Mouse (Mus musculus): ENCODE data around the gene Ttyh3. TPM values are rescaled to one million over a fixed set of nuclear protein-coding genes. Genes with fewer than 3 reads are reported as not detected.

The Ttyh3 gene
- polyA plus RNA-seq, 1 experiment: 72.5 TPM

GRCm38 (mm10) chr5:140615321-140616109 lies 33.3 kb downstream of the Ttyh3 start:
- no peak for TF ChIP-seq CTCF (IDR thresholded peaks at IDR 0.05; ENCODE audit: extremely low read depth, insufficient read length, insufficient replicate concordance, low read depth, low read length)
- TF ChIP-seq POLR2A (IDR thresholded peaks at IDR 0.05; ENCODE audit: low read depth, low read length): no peak
- 71% methylated on average over 10 of the region's 10 CpGs for whole genome bisulfite sequencing
- Histone ChIP-seq H3K4me3 (ENCODE audit: low read depth, low read length) (no peak overlapping the region), H3K36me3 (ENCODE audit: control insufficient read depth, insufficient read depth, low read length) (peaks cover 7% of the 10 kb centered on the region; the same call in 1 of the 2 replicates), H3K27me3 (ENCODE audit: control insufficient read depth, insufficient read depth, low read length) (no peaks in the 10 kb centered on the region), H3K4me1 (ENCODE audit: control insufficient read depth, insufficient read depth, insufficient read length, low read length) (peaks cover 25% of the 10 kb centered on the region), H3K27ac (ENCODE audit: insufficient read depth, low read depth, low read length) (peak overlapping the region; percentile 31; the same call in 1 of the 2 replicates)

- no peak overlapping the region for H3K27ac ChIP-seq (ENCODE audit: insufficient read depth, low read depth, low read length)
- WGBS: 83% methylated on average over 4 of the region's 4 CpGs
Measured at GRCm38 (mm10) chr5:140614837-140615236, 34.0 kb downstream of the Ttyh3 start.

GRCm38 (mm10) chr5:140614141-140614540 lies 34.7 kb downstream of the Ttyh3 start:
- Histone ChIP-seq H3K27me3 (ENCODE audit: control insufficient read depth, insufficient read depth, low read length) (no peaks in the 10 kb centered on the region), H3K4me1 (ENCODE audit: control insufficient read depth, insufficient read depth, insufficient read length, low read length) (peaks cover 29% of the 10 kb centered on the region), H3K36me3 (ENCODE audit: control insufficient read depth, insufficient read depth, low read length) (peaks cover 7% of the 10 kb centered on the region; the same call in 1 of the 2 replicates), H3K27ac (ENCODE audit: insufficient read depth, low read depth, low read length) (no peak overlapping the region), H3K4me3 (ENCODE audit: low read depth, low read length) (no peak overlapping the region)
- WGBS: 94% methylated on average over 10 of the region's 10 CpGs
- TF ChIP-seq CTCF (IDR thresholded peaks at IDR 0.05; ENCODE audit: extremely low read depth, insufficient read length, insufficient replicate concordance, low read depth, low read length): no peak
- no peak for TF ChIP-seq POLR2A (IDR thresholded peaks at IDR 0.05; ENCODE audit: low read depth, low read length)

More at GRCm38 (mm10) chr5:140614837-140615236, 34.0 kb downstream of the Ttyh3 start:
- no peak for TF ChIP-seq POLR2A (IDR thresholded peaks at IDR 0.05; ENCODE audit: low read depth, low read length)
- TF ChIP-seq CTCF (IDR thresholded peaks at IDR 0.05; ENCODE audit: extremely low read depth, insufficient read length, insufficient replicate concordance, low read depth, low read length): no peak
- no peaks in the 10 kb centered on the region for H3K27me3 ChIP-seq (ENCODE audit: control insufficient read depth, insufficient read depth, low read length)
- no peak overlapping the region for H3K4me3 ChIP-seq (ENCODE audit: low read depth, low read length)
- H3K36me3 ChIP-seq (ENCODE audit: control insufficient read depth, insufficient read depth, low read length): peaks cover 7% of the 10 kb centered on the region; the same call in 1 of the 2 replicates
- H3K4me1 ChIP-seq (ENCODE audit: control insufficient read depth, insufficient read depth, insufficient read length, low read length): peaks cover 29% of the 10 kb centered on the region

GRCm38 (mm10) chr5:140612191-140612590 lies 36.6 kb downstream of the Ttyh3 start:
- H3K27ac ChIP-seq (ENCODE audit: insufficient read depth, low read depth, low read length): no peak overlapping the region
- H3K4me3 ChIP-seq (ENCODE audit: low read depth, low read length): 0 out of 2 replicates have a peak overlapping the region, but pooled peaks have one; percentile 77
- H3K4me1 ChIP-seq (ENCODE audit: control insufficient read depth, insufficient read depth, insufficient read length, low read length): peaks cover 34% of the 10 kb centered on the region
- peaks cover 7% of the 10 kb centered on the region; the same call in 1 of the 2 replicates for H3K36me3 ChIP-seq (ENCODE audit: control insufficient read depth, insufficient read depth, low read length)
- 67% methylated on average over 18 of the region's 18 CpGs for WGBS
- H3K27me3 ChIP-seq (ENCODE audit: control insufficient read depth, insufficient read depth, low read length): peaks cover 4% of the 10 kb centered on the region; the same call in 1 of the 2 replicates
- no peak for TF ChIP-seq POLR2A (IDR thresholded peaks at IDR 0.05; ENCODE audit: low read depth, low read length)
- no peak for TF ChIP-seq CTCF (IDR thresholded peaks at IDR 0.05; ENCODE audit: extremely low read depth, insufficient read length, insufficient replicate concordance, low read depth, low read length)

GRCm38 (mm10) chr5:140611611-140612185 lies 37.1 kb downstream of the Ttyh3 start:
- 22% methylated on average over 15 of the region's 15 CpGs for WGBS
- no peak overlapping the region for H3K27ac ChIP-seq (ENCODE audit: insufficient read depth, low read depth, low read length)
- peaks cover 35% of the 10 kb centered on the region for H3K4me1 ChIP-seq (ENCODE audit: control insufficient read depth, insufficient read depth, insufficient read length, low read length)
- peaks cover 7% of the 10 kb centered on the region; the same call in 1 of the 2 replicates for H3K36me3 ChIP-seq (ENCODE audit: control insufficient read depth, insufficient read depth, low read length)
- TF ChIP-seq CTCF (IDR thresholded peaks at IDR 0.05; ENCODE audit: extremely low read depth, insufficient read length, insufficient replicate concordance, low read depth, low read length) (no peak), POLR2A (IDR thresholded peaks at IDR 0.05; ENCODE audit: low read depth, low read length) (no peak)
- peak overlapping the region; percentile 77 for H3K4me3 ChIP-seq (ENCODE audit: low read depth, low read length)
- peaks cover 4% of the 10 kb centered on the region; the same call in 1 of the 2 replicates for H3K27me3 ChIP-seq (ENCODE audit: control insufficient read depth, insufficient read depth, low read length)

GRCm38 (mm10) chr5:140611021-140611583 lies 37.7 kb downstream of the Ttyh3 start:
- H3K4me3 ChIP-seq (ENCODE audit: low read depth, low read length): peak overlapping the region; percentile 77
- H3K27ac ChIP-seq (ENCODE audit: insufficient read depth, low read depth, low read length): peak overlapping the region; percentile 78
- H3K27me3 ChIP-seq (ENCODE audit: control insufficient read depth, insufficient read depth, low read length): peaks cover 8% of the 10 kb centered on the region; the same call in 1 of the 2 replicates
- H3K36me3 ChIP-seq (ENCODE audit: control insufficient read depth, insufficient read depth, low read length): peaks cover 7% of the 10 kb centered on the region; the same call in 1 of the 2 replicates
- WGBS: 8% methylated on average over 21 of the region's 21 CpGs
- peaks cover 37% of the 10 kb centered on the region for H3K4me1 ChIP-seq (ENCODE audit: control insufficient read depth, insufficient read depth, insufficient read length, low read length)
- TF ChIP-seq CTCF (IDR thresholded peaks at IDR 0.05; ENCODE audit: extremely low read depth, insufficient read length, insufficient replicate concordance, low read depth, low read length) (no peak), POLR2A (IDR thresholded peaks at IDR 0.05; ENCODE audit: low read depth, low read length) (no peak)

All from small intestine, adult 2 months (tissue).